Mouse (Mus musculus): Measurements from ENCODE around the gene Taz. TPM values are rescaled to one million over a fixed set of nuclear protein-coding genes. Genes with fewer than 3 reads are reported as not detected.

The Taz gene
- polyA plus RNA-seq, 1 experiment: 80.7 TPM

- WGBS: 33% methylated on average over 2 of the region's 2 CpGs
These were observed 48.6 kb downstream of the Taz start for GRCm38 (mm10) chrX:74330166-74330930.

More at GRCm38 (mm10) chrX:74330166-74330930, 48.6 kb downstream of the Taz start:
- no peaks in the 10 kb centered on the region for H3K36me3 ChIP-seq (ENCODE audit: control insufficient read depth, insufficient read depth, low read length)
- no peaks in the 10 kb centered on the region for H3K4me1 ChIP-seq (ENCODE audit: control insufficient read depth, insufficient read depth, insufficient read length, low read length)
- TF ChIP-seq CTCF (IDR thresholded peaks at IDR 0.05; ENCODE audit: extremely low read depth, insufficient read length, insufficient replicate concordance, low read depth, low read length): no peak
- no peak for TF ChIP-seq POLR2A (IDR thresholded peaks at IDR 0.05; ENCODE audit: low read depth, low read length)
- H3K27ac ChIP-seq (ENCODE audit: insufficient read depth, low read depth, low read length): no peak overlapping the region
- H3K4me3 ChIP-seq (ENCODE audit: low read depth, low read length): no peak overlapping the region
- no peaks in the 10 kb centered on the region for H3K27me3 ChIP-seq (ENCODE audit: control insufficient read depth, insufficient read depth, low read length)

Other genes with a start within 250 kb of the Taz start
- gene Opn1mw, start 154.4 kb upstream of the Taz start, polyA plus RNA-seq (2012; rRNA removed): not detected in 2 replicates
- 1.3 and 3.0 TPM in 2 replicates for gene Mecp2, start 146.5 kb upstream of the Taz start, polyA plus RNA-seq (2012; rRNA removed)
- gene Tex28, start 114.1 kb upstream of the Taz start, polyA plus RNA-seq (2012; rRNA removed): not detected in 2 replicates
- gene Tktl1, start 104.7 kb upstream of the Taz start, polyA plus RNA-seq (2012; rRNA removed): not detected in 2 replicates
- gene Flna, start 32.1 kb upstream of the Taz start, polyA plus RNA-seq (2012; rRNA removed): 270 and 280 TPM in 2 replicates
- 25.5 and 37.3 TPM in 2 replicates for gene Emd, start 27.2 kb upstream of the Taz start, polyA plus RNA-seq (2012; rRNA removed)
- gene Rpl10, start 11.1 kb upstream of the Taz start, polyA plus RNA-seq (2012; rRNA removed): 750 and 1,062 TPM in 2 replicates
- gene Dnase1l1, start 425 bp downstream of the Taz start, polyA plus RNA-seq (2012; rRNA removed): 13.0 and 13.9 TPM in 2 replicates
- 119 and 169 TPM in 2 replicates for gene Atp6ap1, start 15.2 kb downstream of the Taz start, polyA plus RNA-seq (2012; rRNA removed)
- 61.7 and 88.3 TPM in 2 replicates for gene Gdi1, start 23.1 kb downstream of the Taz start, polyA plus RNA-seq (2012; rRNA removed)
- gene Fam50a, start 31.1 kb downstream of the Taz start, polyA plus RNA-seq (2012; rRNA removed): 6.4 and 10.4 TPM in 2 replicates
- gene Plxna3, start 47.2 kb downstream of the Taz start, polyA plus RNA-seq (2012; rRNA removed): 3.1 and 4.4 TPM in 2 replicates
- 16.9 and 17.1 TPM in 2 replicates for gene Lage3, start 71.7 kb downstream of the Taz start, polyA plus RNA-seq (2012; rRNA removed)
- 24.0 and 33.4 TPM in 2 replicates for gene Ubl4a, start 91.3 kb downstream of the Taz start, polyA plus RNA-seq (2012; rRNA removed)
- gene Slc10a3, start 91.4 kb downstream of the Taz start, polyA plus RNA-seq (2012; rRNA removed): 9.1 and 20.9 TPM in 2 replicates
- 15.4 and 27.3 TPM in 2 replicates for gene Fam3a, start 111.4 kb downstream of the Taz start, polyA plus RNA-seq (2012; rRNA removed)
- gene Ikbkg, start 111.4 kb downstream of the Taz start, polyA plus RNA-seq (2012; rRNA removed): 6.2 and 8.7 TPM in 2 replicates
- gene G6pdx, start 147.3 kb downstream of the Taz start, polyA plus RNA-seq (2012; rRNA removed): 20.3 and 31.0 TPM in 2 replicates
- not detected in 2 replicates for gene Gm6880, start 199.5 kb downstream of the Taz start, polyA plus RNA-seq (2012; rRNA removed)